Mouse (Mus musculus) MN1 (cell line): Measurements from ENCODE around the gene Camk1g.

Experiments used
- DNase-seq: peaks from one replicate; pipeline ENCODE4 v3.0.0-alpha.2; 2016; ENCODE audit warnings: low spot score

Camk1g gene

GRCm38 (mm10) chr1:193370096-193370495 lies at the start of gene Camk1g:
TSS of gene Camk1g (minus strand) at chr1:193370298.
- DNase-seq = no peak

GRCm38 (mm10) chr1:193419168-193419567 lies 49.1 kb upstream of the Camk1g start:
- no peak for DNase-seq

- DNase-seq = no peak
Observed at GRCm38 (mm10) chr1:193418656-193419055, 48.6 kb upstream of the Camk1g start.

- no peak for DNase-seq
Observed at GRCm38 (mm10) chr1:193414067-193414466, 44.0 kb upstream of the Camk1g start.

- no peak for DNase-seq
Observed at GRCm38 (mm10) chr1:193413368-193414000, 43.4 kb upstream of the Camk1g start.

GRCm38 (mm10) chr1:193407487-193407886 lies 37.4 kb upstream of the Camk1g start:
- DNase-seq = no peak

- no peak for DNase-seq
Observed at GRCm38 (mm10) chr1:193406059-193406642, 36.1 kb upstream of the Camk1g start.

- DNase-seq = no peak
Observed at GRCm38 (mm10) chr1:193401695-193402094, 31.6 kb upstream of the Camk1g start.

- DNase-seq = no peak
Observed at GRCm38 (mm10) chr1:193400348-193400747, 30.2 kb upstream of the Camk1g start.

- DNase-seq = no peak
Observed at GRCm38 (mm10) chr1:193398728-193399437, 28.8 kb upstream of the Camk1g start.

- no peak for DNase-seq
Observed at GRCm38 (mm10) chr1:193397109-193397508, 27.0 kb upstream of the Camk1g start.

GRCm38 (mm10) chr1:193392266-193392665 lies 22.2 kb upstream of the Camk1g start:
- DNase-seq = no peak

GRCm38 (mm10) chr1:193390004-193390403 lies 19.9 kb upstream of the Camk1g start:
- no peak for DNase-seq

- DNase-seq = no peak
Observed at GRCm38 (mm10) chr1:193389505-193389904, 19.4 kb upstream of the Camk1g start.

GRCm38 (mm10) chr1:193387241-193387640 lies 17.1 kb upstream of the Camk1g start:
- no peak for DNase-seq

- peak; percentile 63 for DNase-seq
Observed at GRCm38 (mm10) chr1:193386136-193386535, 16.0 kb upstream of the Camk1g start.

- DNase-seq = no peak
Observed at GRCm38 (mm10) chr1:193382841-193383462, 12.9 kb upstream of the Camk1g start.

GRCm38 (mm10) chr1:193382435-193382834 lies 12.3 kb upstream of the Camk1g start:
- DNase-seq = no peak

- DNase-seq = no peak
Observed at GRCm38 (mm10) chr1:193381597-193382404, 11.7 kb upstream of the Camk1g start.

- no peak for DNase-seq
Observed at GRCm38 (mm10) chr1:193380877-193381276, 10.8 kb upstream of the Camk1g start.

- no peak for DNase-seq
Observed at GRCm38 (mm10) chr1:193379634-193380033, 9.5 kb upstream of the Camk1g start.
